28 mouse cellular contexts compared by ENCODE assay signal in genomic region chr10:46329052-46329451, GRCm38 (mm10).
DNase-seq lines count a peak whose midpoint lies in the region; ATAC-seq and TF ChIP-seq lines count a peak whose summit lies in the region.
"Had no signal": no experiment of that assay in that cellular context is flagged by ENCODE, and none has a peak within 500 bp of the region (broad histone marks: within the 10 kb centered on the region; RNA-seq: fewer than 3 reads in every experiment).

No protein-coding gene starts in this region.

- no peak for TF ChIP-seq CTCF in brain, embryonic 14.5 days (IDR thresholded peaks at IDR 0.05; ENCODE audit: borderline replicate concordance, extremely low read depth, insufficient read depth, insufficient read length)
- TF ChIP-seq CTCF in cerebellum, adult 2 months (IDR thresholded peaks at IDR 0.05; ENCODE audit: borderline replicate concordance, insufficient read depth, low read depth, low read length), result no peak

- no peak overlapping the region for H3K4me3 ChIP-seq in forebrain, embryonic 14.5 days (ENCODE audit: low read depth, low read length)
- no peak overlapping the region for H3K4me3 ChIP-seq in forebrain, embryonic 12.5 days (replicated peaks)
- no peak overlapping the region for H3K4me3 ChIP-seq in cerebellum, adult 2 months (replicated peaks; ENCODE audit: insufficient read depth, low read depth, low read length)
- H3K4me3 ChIP-seq: embryonic facial prominence, embryonic 12.5 days; hindbrain, embryonic 13.5 days; limb, embryonic 10.5 days; limb, embryonic 15.5 days; liver, embryonic 13.5 days; neural tube, embryonic 12.5 days had no signal

- H3K4me1 ChIP-seq in forebrain, embryonic 14.5 days (ENCODE audit: control insufficient read depth, insufficient read depth, low read length), result no peaks in the 10 kb centered on the region
- H3K4me1 ChIP-seq in forebrain, embryonic 12.5 days, result no peaks in the 10 kb centered on the region
- peaks cover 4% of the 10 kb centered on the region; the same call in 1 of the 2 replicates for H3K4me1 ChIP-seq in cerebellum, adult 2 months (ENCODE audit: control insufficient read depth, insufficient read depth, low read length)
- H3K4me1 ChIP-seq: embryonic facial prominence, embryonic 12.5 days; hindbrain, embryonic 13.5 days; limb, embryonic 10.5 days; limb, embryonic 15.5 days; liver, embryonic 13.5 days; neural tube, embryonic 12.5 days had no signal

- H3K36me3 ChIP-seq in forebrain, embryonic 14.5 days (ENCODE audit: control insufficient read depth, insufficient read depth, low read length), result no peaks in the 10 kb centered on the region
- no peaks in the 10 kb centered on the region for H3K36me3 ChIP-seq in forebrain, embryonic 12.5 days (replicated peaks)
- H3K36me3 ChIP-seq: embryonic facial prominence, embryonic 12.5 days; hindbrain, embryonic 13.5 days; limb, embryonic 10.5 days; limb, embryonic 15.5 days; liver, embryonic 13.5 days; neural tube, embryonic 12.5 days had no signal

- no peak for ATAC-seq in forebrain, embryonic 14.5 days
- ATAC-seq in forebrain, embryonic 12.5 days (ENCODE audit: low FRiP score), result no peak
- ATAC-seq: lung, postnatal 0 days; Patski had no signal

- H3K4me2 ChIP-seq in forebrain, embryonic 14.5 days (ENCODE audit: low read length), result no peak overlapping the region
- H3K4me2 ChIP-seq in forebrain, embryonic 12.5 days, result no peak overlapping the region
- H3K4me2 ChIP-seq: embryonic facial prominence, embryonic 12.5 days; heart, embryonic 11.5 days; hindbrain, embryonic 13.5 days; limb, embryonic 15.5 days; liver, embryonic 13.5 days; neural tube, embryonic 12.5 days had no signal

- TF ChIP-seq POLR2A in brain, embryonic 14.5 days (IDR thresholded peaks at IDR 0.05; ENCODE audit: borderline replicate concordance, extremely low read depth, insufficient read depth, insufficient read length, poor library complexity, severe bottlenecking), result no peak
- TF ChIP-seq POLR2A in cerebellum, adult 2 months (IDR thresholded peaks at IDR 0.05; ENCODE audit: borderline replicate concordance, insufficient read depth, low read length), result no peak

- peak; percentile 57 for DNase-seq in forebrain, embryonic 14.5 days (ENCODE audit: low spot score)
- peak; percentile 67 for DNase-seq in brain, embryonic 14.5 days (ENCODE audit: low read depth)
- DNase-seq in cerebellum, adult 2 months, result peak; percentile 30 to 81
- peak; percentile 20 to 74 for DNase-seq in cerebellum, postnatal 14 days
- no peak for DNase-seq in right cerebral cortex, postnatal 4 days
- no peak for DNase-seq in urinary bladder, postnatal 36 days (ENCODE audit: low spot score in 2 of 2)
- DNase-seq in lung, postnatal 36 days, result no peak
- DNase-seq: adrenal gland, postnatal 25 days; embryo, embryonic 11 days; gastrocnemius, postnatal 36 days; heart, adult 18-20 months; heart, postnatal 36 days; kidney, adult 11 months; kidney, postnatal 14 days; layer of hippocampus, adult 9-11 months; liver, embryonic 13.5 days; lung, adult 18-20 months; midbrain, embryonic 14.5 days had no signal

- WGBS in forebrain, embryonic 14.5 days, result 62% methylated on average over 1 of the region's 1 CpGs
- WGBS in forebrain, embryonic 12.5 days, result 88% methylated on average over 1 of the region's 1 CpGs
- 25% methylated on average over 1 of the region's 1 CpGs for WGBS in cerebellum, adult 2 months

- H3K9me3 ChIP-seq in forebrain, embryonic 14.5 days (replicated peaks; ENCODE audit: control insufficient read depth, low read length), result no peaks in the 10 kb centered on the region
- H3K9me3 ChIP-seq in forebrain, embryonic 12.5 days, result no peaks in the 10 kb centered on the region
- H3K9me3 ChIP-seq: embryonic facial prominence, embryonic 12.5 days; hindbrain, embryonic 13.5 days; limb, embryonic 10.5 days; limb, embryonic 15.5 days; liver, embryonic 13.5 days; neural tube, embryonic 12.5 days had no signal

- H3K27ac ChIP-seq in forebrain, embryonic 14.5 days (ENCODE audit: low read depth, low read length), result no peak overlapping the region
- H3K27ac ChIP-seq in forebrain, embryonic 12.5 days, result no peak overlapping the region
- no peak overlapping the region for H3K27ac ChIP-seq in cerebellum, adult 2 months (ENCODE audit: insufficient read depth, low read length)
- H3K27ac ChIP-seq: embryonic facial prominence, embryonic 12.5 days; hindbrain, embryonic 13.5 days; limb, embryonic 10.5 days; limb, embryonic 15.5 days; liver, embryonic 13.5 days; macrophage; neural tube, embryonic 12.5 days had no signal

- no peaks in the 10 kb centered on the region for H3K27me3 ChIP-seq in forebrain, embryonic 14.5 days (replicated peaks; ENCODE audit: control insufficient read depth, insufficient read depth, low read length)
- H3K27me3 ChIP-seq in forebrain, embryonic 12.5 days, result no peaks in the 10 kb centered on the region
- no peaks in the 10 kb centered on the region for H3K27me3 ChIP-seq in cerebellum, adult 2 months (ENCODE audit: control insufficient read depth, insufficient read depth, low read length)
- H3K27me3 ChIP-seq: embryonic facial prominence, embryonic 12.5 days; hindbrain, embryonic 13.5 days; limb, embryonic 15.5 days; liver, embryonic 13.5 days; neural tube, embryonic 12.5 days; Patski had no signal

- no peak overlapping the region for H3K9ac ChIP-seq in forebrain, embryonic 14.5 days (ENCODE audit: low read length)
- H3K9ac ChIP-seq in forebrain, embryonic 12.5 days, result no peak overlapping the region
- H3K9ac ChIP-seq: embryonic facial prominence, embryonic 12.5 days; hindbrain, embryonic 13.5 days; limb, embryonic 15.5 days; liver, embryonic 13.5 days; neural tube, embryonic 12.5 days had no signal

Comparison
In these comparisons a context has a peak if more than half of its experiments do, and no peak if none do; other contexts are left out.
1. DNase-seq: peak in forebrain, embryonic 14.5 days (single experiment), brain, embryonic 14.5 days (single experiment), cerebellum, adult 2 months (2 of 2) and cerebellum, postnatal 14 days (2 of 2); none in right cerebral cortex, postnatal 4 days (single experiment), urinary bladder, postnatal 36 days (0 of 2) and lung, postnatal 36 days (single experiment).